Mouse (Mus musculus): Measurements from ENCODE around the gene Arap1. TPM values are rescaled to one million over a fixed set of nuclear protein-coding genes. Genes with fewer than 3 reads are reported as not detected.

Arap1 gene
- total and polyA plus RNA-seq, 3 experiments = 21.2 to 46.1 (median 38.5) TPM

DNA sequence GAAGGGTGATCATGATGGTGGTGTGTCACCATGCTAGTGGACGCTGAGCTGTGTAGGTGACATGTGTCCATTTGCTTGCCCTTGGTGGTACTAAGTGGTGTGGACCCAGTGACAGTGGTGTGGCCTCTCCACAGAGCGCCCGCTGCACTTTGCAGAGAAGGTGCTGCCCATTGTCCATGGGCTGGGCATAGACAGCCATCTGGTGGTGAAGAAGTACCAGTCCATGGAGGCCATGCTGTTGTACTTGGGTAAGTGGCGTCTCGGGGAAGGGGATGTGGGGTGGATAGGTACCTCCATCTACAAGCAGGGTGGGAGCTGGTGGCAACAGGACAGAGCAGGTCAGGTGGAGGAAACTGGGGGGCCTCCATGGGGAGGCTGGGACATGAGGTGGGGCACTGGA lies 56.0 kb downstream of the Arap1 start:
- Histone ChIP-seq H3K4me2 (ENCODE audit: insufficient read depth, low read depth, poor library complexity, severe bottlenecking) (no peak overlapping the region), H3K27ac (ENCODE audit: insufficient read depth, low read depth) (no peak overlapping the region), H3K27me3 (replicated peaks) (no peaks in the 10 kb centered on the region), H3K36me3 (replicated peaks in 1 of 2; ENCODE audit: control insufficient read depth in 1 of 2, insufficient read depth in 1 of 2, low read length in 1 of 2) (peaks cover 91 to 99% of the 10 kb centered on the region in 2 experiments), H3K4me1 (ENCODE audit: control insufficient read depth in 1 of 2, insufficient read depth in 2 of 2) (no peaks in the 10 kb centered on the region), H3K9ac (ENCODE audit: insufficient read depth, low read depth) (no peak overlapping the region), H3K79me2 (replicated peaks; ENCODE audit: control insufficient read depth, extremely low read depth, insufficient read depth, poor library complexity, severe bottlenecking) (no peaks in the 10 kb centered on the region), H3K4me3 (replicated peaks in 1 of 3; ENCODE audit: low read depth in 2 of 3, low read length in 2 of 3, poor library complexity in 1 of 3) (no peak overlapping the region), H3K9me3 (replicated peaks; ENCODE audit: low read length) (peaks cover 6% of the 10 kb centered on the region)
- in situ Hi-C loops (cut with MboI; ENCODE audit: low pct_ligation_motif_present, low pct_unique_long_range_greater_than_20kb, low sequenced_read_pairs) (loop anchor here (25.0 kb wide), 1 partner anchor 108 kb away; no protein-coding TSS in a partner anchor), dilution Hi-C loops (cut with MboI; ENCODE audit: extremely low pct_ligation_motif_present, extremely low pct_unique_long_range_greater_than_20kb, low sequenced_read_pairs) (no loop called here)
- no peak for DNase-seq (ENCODE audit: extremely low read depth)
- TF ChIP-seq ZKSCAN1 (IDR thresholded peaks at IDR 0.05; ENCODE audit: borderline replicate concordance, low read depth, low read length) (no peak), ETS1 (conservative IDR thresholded peaks at IDR 0.05; ENCODE audit: low read depth, low read length) (no peak), GABPA (IDR thresholded peaks at IDR 0.05; ENCODE audit: insufficient replicate concordance, low read depth, low read length) (no peak), KAT2A (IDR thresholded peaks at IDR 0.05; ENCODE audit: insufficient replicate concordance, low read length) (no peak), SIN3A (IDR thresholded peaks at IDR 0.05; ENCODE audit: low read length) (no peak), CTCF (conservative IDR thresholded peaks at IDR 0.05 in 1 of 2, IDR thresholded peaks at IDR 0.05 in 1 of 2; ENCODE audit: low read depth in 2 of 2, low read length in 2 of 2) (peak in 1 of 2 experiments; percentile 40; a peak in 2 of 4 replicates), MYC (IDR thresholded peaks at IDR 0.05; ENCODE audit: low read depth, low read length) (no peak), RAD21 (IDR thresholded peaks at IDR 0.05; ENCODE audit: low read depth, low read length) (peak; percentile 25), JUND (conservative IDR thresholded peaks at IDR 0.05; ENCODE audit: low read depth, low read length) (no peak), MAZ (IDR thresholded peaks at IDR 0.05; ENCODE audit: low read depth, low read length) (no peak), POLR2AphosphoS2 (IDR thresholded peaks at IDR 0.05; ENCODE audit: low read depth, low read length) (no peak), SMC3 (IDR thresholded peaks at IDR 0.05; ENCODE audit: low read depth, low read length) (peak; percentile 16; the same call in 1 of the 2 replicates)

DNA sequence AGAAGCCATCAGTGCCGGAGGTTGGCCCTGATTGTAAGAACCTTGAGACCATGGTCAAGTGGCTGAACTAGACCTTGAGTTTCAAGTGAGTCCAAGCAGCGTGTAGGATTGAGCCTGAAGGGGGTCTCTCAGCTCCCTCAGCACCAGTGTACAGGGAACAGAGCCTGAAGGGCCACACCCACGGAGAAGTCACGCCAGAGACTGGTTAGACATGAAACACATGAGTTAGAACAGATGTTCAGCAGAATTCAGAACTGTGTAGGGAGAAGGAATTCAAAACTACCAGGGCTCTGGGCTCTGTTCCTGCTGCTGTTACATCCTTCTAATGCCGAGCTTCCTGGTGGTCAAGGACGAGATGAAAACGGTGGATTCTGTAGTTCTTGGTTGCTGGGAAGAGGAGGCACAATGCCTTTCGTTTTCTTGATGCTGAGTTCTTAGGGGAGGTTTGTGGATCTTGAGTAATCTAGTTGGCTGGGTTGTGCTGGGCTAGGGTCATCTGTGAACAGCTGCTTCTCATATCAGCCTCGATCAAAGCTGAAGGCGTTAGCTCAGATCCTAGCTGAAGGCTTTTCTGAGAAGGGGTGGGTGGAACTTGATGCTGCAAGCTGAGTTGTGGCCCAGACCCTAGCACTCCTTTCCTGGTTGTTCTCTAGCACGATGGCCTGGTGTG lies 62.5 kb downstream of the Arap1 start, which contains the start of gene Gm45837:
Gm45837 (plus strand) TSS at position 620 of the 670 bp plus-strand sequence.
- Histone ChIP-seq H3K79me2 (replicated peaks; ENCODE audit: control insufficient read depth, extremely low read depth, insufficient read depth, poor library complexity, severe bottlenecking) (no peaks in the 10 kb centered on the region), H3K27ac (ENCODE audit: insufficient read depth, low read depth) (no peak within 1 kb of the TSS), H3K9me3 (replicated peaks; ENCODE audit: low read length) (peaks cover 12% of the 10 kb centered on the region), H3K4me3 (replicated peaks in 1 of 3; ENCODE audit: low read depth in 2 of 3, low read length in 2 of 3, poor library complexity in 1 of 3) (no peak within 1 kb of the TSS), H3K36me3 (replicated peaks in 1 of 2; ENCODE audit: control insufficient read depth in 1 of 2, insufficient read depth in 1 of 2, low read length in 1 of 2) (peaks cover 62 to 100% of the 10 kb centered on the region in 2 experiments), H3K9ac (ENCODE audit: insufficient read depth, low read depth) (no peak within 1 kb of the TSS), H3K4me2 (ENCODE audit: insufficient read depth, low read depth, poor library complexity, severe bottlenecking) (no peak within 1 kb of the TSS), H3K27me3 (replicated peaks) (no peaks in the 10 kb centered on the region), H3K4me1 (ENCODE audit: control insufficient read depth in 1 of 2, insufficient read depth in 2 of 2) (peaks cover 0 to 3% of the 10 kb centered on the region in 2 experiments; a peak in 3 of 4 replicates)
- in situ Hi-C loops (cut with MboI; ENCODE audit: low pct_ligation_motif_present, low pct_unique_long_range_greater_than_20kb, low sequenced_read_pairs) = loop anchor here (25.0 kb wide), 1 partner anchor 102 kb away; no protein-coding TSS in a partner anchor
- TF ChIP-seq SIN3A (IDR thresholded peaks at IDR 0.05; ENCODE audit: low read length) = no peak
- no peak for TF ChIP-seq ZMIZ1 (IDR thresholded peaks at IDR 0.05; ENCODE audit: low read depth, low read length)
- dilution Hi-C loops (cut with MboI; ENCODE audit: extremely low pct_ligation_motif_present, extremely low pct_unique_long_range_greater_than_20kb, low sequenced_read_pairs) = no loop called here
- no peak for DNase-seq (ENCODE audit: extremely low read depth)

Data from CH12.LX (cell line).